Mouse (Mus musculus) bone marrow, adult 2 months (tissue): ENCODE data around the gene Tbrg4.

Source experiments
- CTCF ChIP-seq: fragments of 200-500 bp; IDR thresholded peaks from 2 replicates; pipeline ENCODE4 v1.5.1; 2011; ENCODE audit warnings: low read length, control low read depth; ENCODE audit not compliant: control insufficient read depth, insufficient read depth
- POLR2A ChIP-seq: fragments of 200-500 bp; IDR thresholded peaks from 2 replicates; pipeline ENCODE4 v1.6.1; 2011; ENCODE audit warnings: low read depth, mild to moderate bottlenecking, control low read depth, low read length, borderline replicate concordance; ENCODE audit not compliant: control insufficient read depth

GRCm38 (mm10) chr11:6579361-6579760 is 46.5 kb downstream of the Tbrg4 start:
- TF ChIP-seq POLR2A (no peak), CTCF (no peak)
